Mouse (Mus musculus) cerebellum, postnatal 10 days (tissue): Measurements from ENCODE around the gene Gpr19.
A peak's percentile ranks its signal among the peaks of the same experiment; 100 is the strongest.

Source experiments
- DNase-seq, 2 experiments: peaks; one replicate each; pipeline ENCODE4 v3.0.0; 2021; ENCODE audit warnings: mixed read lengths in 2 of 2

Gpr19 gene

GRCm38 (mm10) chr6:134847550-134847949 is 50.8 kb downstream of the Gpr19 start:
- DNase-seq: no peak

GRCm38 (mm10) chr6:134846308-134846707 is 52.1 kb downstream of the Gpr19 start:
- DNase-seq: no peak

- DNase-seq: no peak
These were observed 52.7 kb downstream of the Gpr19 start for GRCm38 (mm10) chr6:134845726-134846125.

GRCm38 (mm10) chr6:134840346-134840745 is 58.0 kb downstream of the Gpr19 start:
- DNase-seq: no peak

GRCm38 (mm10) chr6:134838111-134838510 is 60.3 kb downstream of the Gpr19 start:
- no peak for DNase-seq

GRCm38 (mm10) chr6:134834585-134835251 is 63.7 kb downstream of the Gpr19 start:
- no peak for DNase-seq

GRCm38 (mm10) chr6:134830776-134831175 is 67.6 kb downstream of the Gpr19 start:
- DNase-seq: no peak

- peak; percentile 100 for DNase-seq
These were observed 68.3 kb downstream of the Gpr19 start, which contains the start of gene Crebl2 for GRCm38 (mm10) chr6:134829786-134830700. Gene Crebl2 (plus strand): TSS chr6:134830154.

GRCm38 (mm10) chr6:134822844-134823243 is 75.5 kb downstream of the Gpr19 start:
- DNase-seq: peak; percentile 37 to 47

- no peak for DNase-seq
These were observed 78.0 kb downstream of the Gpr19 start for GRCm38 (mm10) chr6:134820411-134820810.

GRCm38 (mm10) chr6:134819741-134820140 is 78.6 kb downstream of the Gpr19 start:
- no peak for DNase-seq
